Mouse (Mus musculus): ENCODE data around the gene Fam118a. TPM values are rescaled to one million over a fixed set of nuclear protein-coding genes. Genes with fewer than 3 reads are reported as not detected.
"Not testable (repeated sequence)": the region's sequence is repeated elsewhere in the genome, so short reads cannot be mapped to it uniquely, and the experiment has no call there.

Fam118a gene
- total RNA-seq, 2 experiments from 2014 or later, result 1.3 TPM; not detected in 1

DNA sequence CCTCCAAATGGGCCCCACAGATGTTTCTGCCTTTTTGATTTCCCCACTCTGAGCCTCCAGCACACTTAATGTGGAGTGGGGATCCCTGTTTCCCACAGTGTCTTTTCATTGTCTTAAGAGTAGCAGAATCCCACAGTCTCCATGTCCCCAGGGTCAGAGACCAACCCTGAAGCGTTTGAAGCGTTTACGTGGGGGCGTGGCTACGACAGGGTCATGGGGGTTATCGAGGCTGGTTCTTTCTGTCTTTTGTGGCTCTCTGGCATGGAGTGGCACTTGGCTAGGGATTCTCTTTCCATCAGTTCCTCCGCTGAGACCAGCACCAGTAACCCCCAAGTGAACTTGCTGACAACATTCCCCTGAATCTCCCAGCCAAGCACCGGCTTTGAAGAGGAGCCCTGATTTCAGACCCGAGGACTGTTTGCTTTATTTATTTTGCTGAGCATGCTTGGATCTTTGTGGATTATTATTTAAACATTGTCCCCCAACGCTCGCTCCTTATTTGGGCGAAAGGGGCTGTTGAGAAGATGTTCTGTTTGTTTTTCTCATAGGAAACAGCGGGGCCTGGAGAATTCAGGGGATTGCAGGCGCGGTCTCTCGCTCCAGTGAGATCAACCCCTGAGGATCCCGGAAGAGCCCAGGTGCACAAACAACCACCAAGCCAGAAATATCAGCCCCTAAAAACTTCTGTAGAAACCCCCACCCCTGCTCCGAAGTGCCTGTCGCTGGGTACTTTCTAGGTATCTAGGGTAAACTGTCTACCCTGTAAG is 16.7 kb upstream of the Fam118a start:
- no peak for ATAC-seq (replicated peaks; ENCODE audit: low FRiP score, poor library complexity, severe bottlenecking)

DNA sequence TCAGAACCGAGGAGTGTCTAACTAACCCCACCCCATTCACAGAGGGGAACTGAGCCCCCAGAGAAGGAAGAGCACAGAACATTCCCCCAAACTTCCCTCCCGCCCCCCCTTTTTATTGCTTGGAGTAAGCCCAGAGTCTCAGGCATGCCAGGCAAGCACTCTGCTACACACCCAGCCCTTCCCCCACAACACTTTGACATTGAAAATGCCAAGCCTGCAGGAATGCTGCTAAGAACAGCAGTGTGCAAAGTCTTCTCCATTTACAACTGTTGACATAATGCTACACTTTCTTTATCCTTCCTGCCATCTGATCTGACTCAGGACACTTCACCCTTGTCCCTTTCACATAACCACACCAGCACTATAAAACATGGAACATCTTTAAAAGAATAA is 16.1 kb upstream of the Fam118a start:
- no peak for ATAC-seq (replicated peaks; ENCODE audit: low FRiP score, poor library complexity, severe bottlenecking)

DNA sequence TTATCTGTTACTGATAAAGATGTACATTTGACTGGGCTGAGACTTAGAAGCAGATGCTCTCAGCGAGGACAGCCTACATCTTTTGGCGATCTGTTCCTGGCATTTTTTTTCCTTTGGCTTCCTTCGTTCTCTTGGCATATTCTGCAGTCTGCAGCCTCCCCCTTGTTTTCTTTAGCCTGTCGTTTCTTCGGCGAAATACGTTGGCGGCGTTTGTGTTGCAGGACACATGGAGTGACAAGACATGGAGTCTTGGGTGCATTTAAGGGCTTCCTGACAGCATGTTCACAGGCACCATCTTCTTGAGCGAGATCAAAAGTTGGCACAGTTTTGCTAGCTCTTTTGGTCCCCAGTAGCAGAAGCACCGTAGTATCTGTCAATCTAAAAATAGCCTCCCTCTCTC is 13.0 kb upstream of the Fam118a start:
- no peak for ATAC-seq (replicated peaks; ENCODE audit: low FRiP score, poor library complexity, severe bottlenecking)

- ATAC-seq (replicated peaks; ENCODE audit: low FRiP score, poor library complexity, severe bottlenecking), result no peak
Observed at GRCm38 (mm10) chr15:85016951-85017664, 11.6 kb upstream of the Fam118a start, which contains the start of gene Upk3a. TSS of gene Upk3a (plus strand) at chr15:85017141.

- ATAC-seq (replicated peaks; ENCODE audit: low FRiP score, poor library complexity, severe bottlenecking), result no peak
Observed at GRCm38 (mm10) chr15:85022211-85022610, 6.5 kb upstream of the Fam118a start.

GRCm38 (mm10) chr15:85026197-85026596 is 2.6 kb upstream of the Fam118a start:
- ATAC-seq (replicated peaks; ENCODE audit: low FRiP score, poor library complexity, severe bottlenecking), result no peak

GRCm38 (mm10) chr15:85027740-85028139 is 1.0 kb upstream of the Fam118a start:
- ATAC-seq (replicated peaks; ENCODE audit: low FRiP score, poor library complexity, severe bottlenecking), result no peak

DNA sequence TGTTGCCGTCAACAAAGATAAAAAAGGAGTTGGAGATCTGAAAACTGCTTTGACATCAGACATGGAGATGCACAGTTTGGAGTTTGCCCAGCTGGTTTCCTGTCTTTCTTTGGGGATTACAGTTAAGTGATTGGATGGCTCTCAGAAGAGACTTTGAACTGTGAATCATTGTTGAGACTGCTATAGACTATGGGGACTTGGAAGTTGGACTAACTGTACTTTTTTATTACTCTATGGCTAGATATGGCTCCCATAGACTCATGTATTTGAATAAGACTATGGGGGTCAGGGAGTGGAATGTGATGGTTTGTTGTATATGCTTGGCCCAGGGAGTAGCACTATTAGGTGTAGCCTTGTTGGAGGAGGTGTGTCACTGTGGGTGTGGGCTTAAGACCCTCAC is 1.9 kb downstream of the Fam118a start:
- ATAC-seq (replicated peaks; ENCODE audit: low FRiP score, poor library complexity, severe bottlenecking), result not testable (repeated sequence)

DNA sequence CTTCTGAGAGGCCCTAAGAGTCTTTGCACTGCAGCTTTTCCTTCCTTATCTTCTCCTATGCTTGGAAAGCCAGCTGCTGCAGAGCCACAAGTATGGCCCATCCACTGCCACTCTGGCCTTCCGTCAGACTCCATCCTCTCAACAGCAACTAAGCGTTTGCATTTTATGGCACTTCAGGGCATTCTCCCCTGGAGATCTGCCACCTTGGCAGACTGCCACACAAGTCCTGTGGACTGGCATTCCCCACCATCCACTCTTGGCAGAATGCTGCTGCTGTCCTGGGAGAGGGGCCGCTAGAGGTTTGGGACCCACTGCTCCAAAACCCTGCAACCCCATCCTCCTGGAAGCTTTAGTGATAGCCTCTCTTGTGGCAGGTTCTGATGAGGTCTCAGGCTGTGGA is 3.1 kb downstream of the Fam118a start:
- ATAC-seq (replicated peaks; ENCODE audit: low FRiP score, poor library complexity, severe bottlenecking), result no peak

DNA sequence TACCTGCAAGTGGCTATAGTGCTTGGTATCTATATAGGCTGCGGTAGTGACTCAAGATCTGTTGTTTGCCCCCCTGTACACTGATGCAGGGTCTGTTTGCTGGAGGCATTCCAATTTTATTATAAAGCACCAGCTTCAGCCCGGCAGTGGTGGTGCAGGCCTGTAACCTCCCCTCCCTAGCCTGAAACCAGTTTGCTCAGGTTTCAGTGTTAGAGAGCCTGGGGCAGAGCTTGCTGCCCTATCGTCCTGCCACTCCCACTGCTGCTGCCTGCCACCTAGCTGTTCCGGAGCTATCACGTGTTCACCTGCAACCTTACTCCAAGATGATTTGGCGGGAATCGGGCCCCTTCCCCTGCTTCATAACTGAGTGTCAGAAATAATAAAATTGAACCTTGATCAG is 5.2 kb downstream of the Fam118a start:
- ATAC-seq (replicated peaks; ENCODE audit: low FRiP score, poor library complexity, severe bottlenecking), result not testable (repeated sequence)

DNA sequence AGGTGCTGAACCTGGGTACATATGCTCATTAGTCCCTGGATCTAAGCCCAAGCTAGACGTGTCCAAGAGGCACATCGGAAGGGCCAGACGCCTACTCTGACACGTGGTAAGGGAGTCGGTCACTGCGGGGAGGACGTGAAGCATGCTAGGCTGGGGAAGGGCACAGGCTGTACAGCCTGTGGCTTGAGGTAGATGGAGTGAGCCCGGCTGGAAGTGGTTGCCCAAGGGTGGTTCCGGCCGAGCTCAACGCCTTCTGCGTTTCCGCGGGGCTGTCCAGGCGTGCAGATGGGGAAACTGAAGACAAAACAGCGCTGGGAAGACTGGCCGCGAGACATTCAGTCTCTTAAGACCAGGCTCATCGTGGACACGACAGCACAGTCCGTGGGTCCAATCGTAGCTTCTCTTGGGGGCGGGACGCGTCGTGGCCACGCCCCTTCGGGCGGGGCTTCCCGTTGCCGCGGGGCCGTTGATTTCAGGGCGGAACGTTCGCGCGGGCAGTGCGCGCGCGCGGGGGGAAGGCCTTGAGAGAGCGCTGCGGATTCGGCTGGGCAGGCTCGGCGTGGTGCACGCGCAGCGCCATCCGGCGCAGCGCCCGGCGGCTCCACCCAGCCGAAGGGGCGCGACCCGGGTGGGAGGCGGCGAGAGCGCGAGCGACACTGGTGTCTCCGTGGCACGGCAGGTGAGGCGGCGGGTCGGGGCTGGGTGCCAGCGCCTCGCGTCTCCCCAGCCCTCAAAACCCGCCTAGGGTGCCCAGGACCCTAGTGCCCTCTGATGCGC is 8.0 kb downstream of the Fam118a start:
- peak; percentile 94 for ATAC-seq (replicated peaks; ENCODE audit: low FRiP score, poor library complexity, severe bottlenecking)

DNA sequence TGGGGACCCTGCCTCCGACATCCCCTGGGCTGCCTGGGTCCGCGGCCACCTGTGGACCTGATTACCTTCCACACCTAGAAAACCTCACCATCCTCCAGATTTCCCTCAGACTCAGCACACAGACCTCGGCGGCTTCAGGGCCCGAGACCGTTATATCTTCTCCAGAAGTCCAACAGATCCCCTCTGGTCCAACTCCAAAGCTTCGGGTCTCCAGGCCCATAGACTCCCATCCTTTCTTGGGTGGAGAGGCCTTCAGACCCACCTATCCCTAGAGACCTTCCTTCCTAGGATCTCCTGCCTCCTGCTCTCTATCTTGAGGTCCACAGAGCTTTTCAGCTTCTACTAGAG is 8.6 kb downstream of the Fam118a start:
- no peak for ATAC-seq (replicated peaks; ENCODE audit: low FRiP score, poor library complexity, severe bottlenecking)

DNA sequence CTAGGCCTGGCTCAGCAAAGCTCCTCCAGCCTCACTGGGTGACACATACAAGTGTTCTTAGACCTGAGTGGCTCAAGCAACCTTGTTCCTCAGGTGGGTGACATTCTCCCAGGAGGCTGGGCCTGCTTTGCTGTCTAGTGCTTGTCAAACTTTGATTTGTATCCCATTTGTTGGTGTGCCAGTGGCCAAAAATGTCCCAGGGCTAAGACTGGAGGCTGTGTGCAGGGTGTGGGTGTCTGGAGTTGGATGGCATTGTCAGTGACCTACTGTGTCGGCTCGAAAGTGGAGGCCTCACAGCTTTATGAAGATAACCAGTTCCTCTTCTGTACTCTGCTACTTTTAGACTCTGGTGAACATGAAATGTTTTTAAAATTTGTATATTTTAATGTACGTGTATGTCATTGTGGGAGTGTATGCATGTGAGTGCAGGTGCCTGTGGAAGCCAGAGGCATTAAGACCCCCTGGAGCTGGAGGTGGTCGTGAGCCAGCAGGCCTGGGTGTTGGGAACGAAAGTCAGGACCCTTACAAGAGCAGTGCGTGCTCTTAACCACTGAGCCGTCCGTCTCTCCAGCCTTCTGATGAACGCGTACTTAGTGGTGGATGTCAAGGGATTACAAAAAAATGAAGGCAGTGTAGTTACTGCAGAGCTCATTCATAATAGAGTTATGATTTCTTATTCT is 12.9 kb downstream of the Fam118a start:
- ATAC-seq (replicated peaks; ENCODE audit: low FRiP score, poor library complexity, severe bottlenecking), result no peak

DNA sequence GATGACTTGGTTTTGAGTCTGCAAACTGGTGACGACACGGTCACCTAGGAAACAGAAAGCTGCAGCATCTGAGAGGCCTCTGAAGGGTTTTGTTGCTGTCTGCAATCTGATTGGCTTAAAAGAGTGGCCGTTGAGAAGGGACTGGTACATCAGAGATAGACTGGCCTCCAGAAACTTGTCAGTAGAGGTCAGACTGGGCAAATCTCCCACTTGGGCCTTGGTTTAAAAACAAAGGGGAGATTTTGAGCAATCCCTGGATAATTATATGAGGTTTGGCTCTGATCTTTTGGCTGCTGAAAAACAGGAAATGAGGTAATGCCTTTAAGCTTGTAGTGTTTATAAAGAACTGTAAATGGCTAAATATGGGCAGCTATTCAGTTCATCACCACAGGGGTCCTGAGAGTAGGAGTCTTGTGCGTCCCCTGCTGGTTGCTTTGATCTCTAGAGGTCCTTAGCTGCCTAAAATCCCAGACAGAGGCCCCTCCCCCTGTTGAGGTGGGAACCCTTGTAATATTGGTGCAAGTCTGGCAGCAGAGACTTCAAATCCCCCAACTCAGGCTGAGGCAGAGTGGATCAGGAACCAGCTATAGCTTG is 13.7 kb downstream of the Fam118a start:
- ATAC-seq (replicated peaks; ENCODE audit: low FRiP score, poor library complexity, severe bottlenecking), result no peak

- ATAC-seq (replicated peaks; ENCODE audit: low FRiP score, poor library complexity, severe bottlenecking), result no peak
Observed at GRCm38 (mm10) chr15:85043116-85043515, 14.4 kb downstream of the Fam118a start.

DNA sequence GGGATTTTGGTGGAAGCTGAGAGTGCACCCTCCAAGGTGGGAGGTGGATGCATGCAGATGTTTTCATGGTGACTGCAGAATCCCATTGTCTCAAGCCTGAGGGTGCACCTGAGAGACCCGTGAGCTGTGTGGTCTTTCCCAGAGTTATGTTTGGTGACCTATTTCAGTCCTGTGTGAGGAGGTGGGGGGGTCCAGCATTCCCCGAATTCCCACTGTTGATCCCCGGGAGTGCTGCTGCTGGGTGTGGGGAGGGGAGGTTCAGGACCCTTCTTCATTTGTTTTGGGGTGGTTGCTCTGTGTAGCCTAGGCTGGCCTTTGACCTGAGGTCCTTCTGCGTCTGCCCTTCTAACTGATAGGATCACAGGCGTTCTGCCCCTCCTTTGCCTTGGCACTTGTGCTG is 15.0 kb downstream of the Fam118a start:
- no peak for ATAC-seq (replicated peaks; ENCODE audit: low FRiP score, poor library complexity, severe bottlenecking)

- no peak for ATAC-seq (replicated peaks; ENCODE audit: low FRiP score, poor library complexity, severe bottlenecking)
Observed at GRCm38 (mm10) chr15:85046230-85046950, 17.6 kb downstream of the Fam118a start.

DNA sequence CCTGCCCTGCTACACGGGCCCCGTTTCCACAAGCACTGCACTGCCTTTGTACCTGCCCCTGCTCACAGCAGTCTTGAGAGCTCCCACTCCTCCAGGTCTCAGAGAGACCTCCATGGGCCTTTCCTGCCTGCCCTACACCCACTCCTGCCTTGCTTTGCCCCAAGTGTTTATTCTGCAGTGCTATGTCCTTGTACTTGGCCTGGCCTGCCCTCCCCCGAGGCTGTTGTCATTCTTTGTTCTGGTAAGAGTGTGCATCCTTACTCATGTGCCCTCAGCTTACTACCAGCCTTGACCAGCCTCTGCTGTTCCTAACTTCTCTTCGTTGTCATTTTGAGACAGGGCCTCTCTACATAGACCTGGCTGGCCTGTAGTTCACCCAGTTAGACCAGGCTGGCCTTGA is 19.1 kb downstream of the Fam118a start:
- no peak for ATAC-seq (replicated peaks; ENCODE audit: low FRiP score, poor library complexity, severe bottlenecking)

DNA sequence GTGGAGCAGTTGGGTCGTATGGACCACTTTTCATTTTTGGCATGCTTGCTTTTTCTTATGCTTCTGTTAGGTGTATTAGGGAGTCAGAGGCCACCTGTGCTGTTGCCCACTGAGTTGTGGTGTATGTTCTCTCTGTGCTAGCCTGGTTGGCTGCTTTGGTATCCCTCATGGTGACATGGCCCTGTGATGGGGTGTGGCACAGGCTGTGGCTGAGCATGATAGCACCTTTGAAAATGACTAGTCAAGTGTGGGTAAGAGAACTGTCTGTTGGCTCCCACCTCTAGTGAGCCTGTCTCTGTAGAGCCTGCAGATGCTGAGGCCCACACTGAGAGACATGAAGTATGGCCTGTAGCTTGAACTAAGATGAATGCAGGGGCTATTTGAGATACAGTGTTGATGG is 21.0 kb downstream of the Fam118a start:
- peak; percentile 58 for ATAC-seq (replicated peaks; ENCODE audit: low FRiP score, poor library complexity, severe bottlenecking)

Measured in erythroblast, adult 5-6 weeks (primary cell).